Mouse (Mus musculus): ENCODE results near the gene Eda. TPM values are rescaled to one million over a fixed set of nuclear protein-coding genes. Genes with fewer than 3 reads are reported as not detected.

Gene Eda
- total RNA-seq (2017), result 0.96 and 1.1 TPM in 2 replicates

DNA sequence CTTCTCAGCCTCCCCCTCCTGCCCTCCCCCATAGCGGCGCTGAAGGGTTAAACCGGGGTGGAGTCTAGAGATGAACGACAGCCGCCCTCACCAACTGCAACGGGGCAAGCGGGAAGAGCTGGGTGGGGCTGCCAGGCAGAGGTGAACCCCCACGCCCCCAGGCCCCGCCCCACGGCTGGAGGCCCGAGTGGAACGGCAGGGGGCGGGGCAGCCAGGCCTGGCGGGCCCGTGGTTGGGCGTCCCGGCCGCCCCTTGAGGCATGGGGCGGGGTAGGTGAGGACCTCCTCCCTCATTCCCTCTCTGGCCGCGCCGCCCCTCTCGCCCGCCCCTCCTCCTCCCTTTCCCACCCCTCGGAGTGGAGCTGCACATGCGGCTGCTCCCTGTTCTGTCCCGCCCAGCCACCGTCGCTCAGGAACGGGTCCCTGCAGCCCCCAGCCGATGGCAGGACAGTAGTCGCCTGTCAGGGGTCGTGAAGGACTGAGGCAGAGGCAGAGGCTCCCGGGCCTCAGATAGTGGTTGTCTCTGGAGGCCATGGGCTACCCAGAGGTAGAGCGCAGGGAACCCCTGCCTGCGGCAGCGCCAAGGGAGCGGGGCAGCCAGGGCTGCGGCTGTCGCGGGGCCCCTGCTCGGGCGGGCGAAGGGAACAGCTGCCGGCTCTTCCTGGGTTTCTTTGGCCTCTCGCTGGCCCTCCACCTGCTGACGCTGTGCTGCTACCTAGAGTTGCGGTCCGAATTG lies at the start of gene Eda:
TSS of gene Eda (plus strand) at position 357 of the 735 bp plus-strand sequence.
- peak; percentile 88 for ATAC-seq (replicated peaks; ENCODE audit: low read depth, poor library complexity, severe bottlenecking)

DNA sequence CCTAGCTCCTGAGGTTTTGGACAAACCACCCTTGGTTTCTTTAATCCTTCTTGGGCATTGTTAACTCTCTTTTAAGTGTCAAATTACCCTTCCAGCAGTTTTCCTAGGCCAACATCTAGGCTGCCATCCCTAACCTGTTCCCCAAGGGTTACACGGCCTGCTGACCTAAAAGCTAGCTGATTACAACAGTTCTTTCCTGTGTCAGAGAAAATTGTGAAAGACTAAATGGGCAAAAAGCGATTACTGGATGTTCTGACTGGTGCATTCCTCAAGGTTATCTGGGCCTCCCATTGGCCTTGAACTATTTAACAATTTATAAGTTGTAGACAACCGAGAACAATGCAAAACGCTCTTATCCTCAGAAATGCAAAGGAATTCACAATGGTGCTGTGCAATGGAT lies 14.4 kb upstream of the Eda start:
- no peak for ATAC-seq (replicated peaks; ENCODE audit: low read depth, poor library complexity, severe bottlenecking)

DNA sequence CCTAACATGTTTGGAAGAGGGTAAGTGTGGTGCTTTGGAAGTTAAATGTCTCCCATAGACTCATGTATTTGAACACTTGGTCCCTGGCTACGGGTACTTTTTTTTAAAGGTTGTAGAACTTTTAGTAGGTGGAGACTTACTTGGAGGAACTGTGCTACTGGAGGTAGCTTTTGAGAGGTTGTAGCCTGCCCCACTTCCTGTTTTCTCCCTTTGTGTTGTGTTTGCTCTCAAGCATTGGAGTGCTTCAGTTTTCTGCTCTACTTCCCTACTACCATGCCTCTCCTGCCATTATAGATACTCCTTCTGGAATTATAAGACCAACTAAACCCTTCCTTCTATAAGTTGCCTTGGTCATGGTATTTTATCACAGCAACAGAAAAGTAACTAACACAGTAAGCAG lies 5.3 kb upstream of the Eda start:
- 0 out of 2 replicates have a peak, but pooled peaks have one; percentile 39 for ATAC-seq (replicated peaks; ENCODE audit: low read depth, poor library complexity, severe bottlenecking)

DNA sequence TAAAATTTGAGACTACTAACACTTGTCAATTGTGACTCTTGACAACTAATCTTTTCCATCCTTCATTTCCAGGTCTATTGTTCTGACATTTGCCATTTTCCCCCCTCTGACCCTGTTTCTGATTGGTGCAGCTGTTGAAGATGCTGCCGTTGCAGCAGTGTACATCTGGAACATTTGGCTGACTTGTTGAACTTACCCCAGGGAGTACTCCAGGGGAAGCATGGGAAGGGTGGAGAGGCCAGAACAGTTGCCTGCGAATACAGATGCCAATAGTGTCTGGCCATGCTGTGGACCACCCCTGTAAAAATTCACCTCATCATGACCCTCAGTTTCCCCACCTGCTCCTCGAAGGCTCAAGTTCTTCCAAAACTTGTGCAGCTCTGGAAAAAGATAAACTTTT lies 1.0 kb upstream of the Eda start:
- ATAC-seq (replicated peaks; ENCODE audit: low read depth, poor library complexity, severe bottlenecking), result no peak

DNA sequence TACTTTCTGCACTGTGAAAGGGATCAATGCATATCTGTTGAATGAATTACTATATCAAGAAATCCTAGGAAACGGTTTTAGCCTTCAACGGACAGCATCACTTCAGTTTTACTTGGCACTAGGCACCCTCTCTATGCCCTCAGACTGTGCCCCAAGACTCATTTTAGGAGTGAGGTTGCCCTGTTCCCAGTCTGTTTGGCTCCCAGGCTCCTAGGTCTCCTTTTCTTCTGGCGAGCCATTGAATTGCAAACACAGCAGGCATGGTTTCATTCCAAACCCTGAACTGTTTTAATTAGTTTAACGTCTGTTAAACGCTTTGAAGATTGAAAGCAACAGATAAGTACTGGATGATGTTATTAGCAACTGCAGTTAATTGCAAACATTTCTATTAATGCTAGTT lies 603 bp upstream of the Eda start:
- ATAC-seq (replicated peaks; ENCODE audit: low read depth, poor library complexity, severe bottlenecking), result no peak

DNA sequence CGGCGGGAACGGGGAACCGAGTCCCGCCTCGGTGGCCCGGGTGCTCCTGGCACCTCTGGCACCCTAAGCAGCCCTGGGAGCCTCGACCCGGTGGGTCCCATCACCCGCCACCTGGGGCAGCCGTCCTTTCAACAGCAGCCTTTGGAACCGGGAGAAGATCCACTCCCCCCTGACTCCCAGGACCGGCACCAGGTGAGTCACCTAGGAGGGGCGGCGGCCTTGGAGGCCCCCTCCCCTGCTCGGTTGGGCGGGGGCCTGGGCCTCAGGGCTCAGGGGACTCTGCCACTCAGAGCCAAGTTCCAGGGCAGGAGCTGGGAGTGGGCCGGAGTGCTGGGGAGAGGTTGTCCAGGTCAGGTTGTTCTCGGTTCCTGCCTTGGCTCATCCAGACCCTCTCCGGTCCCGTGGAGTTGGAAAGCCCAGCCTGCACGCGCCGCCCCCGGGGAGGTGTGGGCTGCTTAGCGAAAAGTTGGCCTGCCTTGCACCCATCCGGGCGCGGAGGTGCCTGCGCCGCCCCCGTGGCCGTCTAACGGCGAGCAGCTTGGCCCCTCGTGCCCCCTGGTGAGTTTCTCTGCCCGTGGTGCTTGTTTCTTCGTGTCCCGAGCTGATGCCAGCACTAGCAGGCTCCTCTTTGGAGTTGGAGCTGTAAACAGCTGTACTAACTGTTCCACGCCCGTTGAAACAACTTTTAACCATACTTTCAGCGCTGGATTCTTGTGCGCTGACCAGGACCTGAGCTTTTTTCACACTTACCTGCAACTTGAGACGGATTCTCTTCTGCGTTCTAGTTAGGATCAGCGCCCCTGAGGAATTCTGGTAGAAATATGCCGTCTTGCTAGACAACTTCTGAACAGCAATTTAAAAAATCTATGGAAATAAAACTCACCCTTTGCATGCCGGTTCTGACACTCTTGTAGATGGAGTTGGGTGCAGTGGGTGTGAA lies 849 bp downstream of the Eda start:
- peak; percentile 46 for ATAC-seq (replicated peaks; ENCODE audit: low read depth, poor library complexity, severe bottlenecking)

DNA sequence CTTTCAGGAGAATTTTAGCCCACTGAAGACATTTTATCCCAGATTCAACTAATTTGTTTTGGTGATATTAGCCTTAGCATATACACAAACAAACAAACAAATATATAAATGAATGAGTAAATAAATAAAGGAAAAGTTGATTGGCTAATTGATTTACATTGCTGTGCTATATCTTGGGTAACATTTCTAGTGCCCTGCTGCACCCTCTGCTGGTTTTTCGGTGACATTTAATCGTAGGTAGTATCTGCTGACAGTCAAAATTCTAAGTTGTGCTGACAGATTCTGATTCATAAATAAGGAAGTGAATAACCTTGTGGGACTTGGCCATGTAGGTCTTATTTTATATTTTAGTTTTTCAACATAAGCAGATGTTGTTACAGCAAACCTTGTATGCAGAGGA lies 2.9 kb downstream of the Eda start:
- no peak for ATAC-seq (replicated peaks; ENCODE audit: low read depth, poor library complexity, severe bottlenecking)

DNA sequence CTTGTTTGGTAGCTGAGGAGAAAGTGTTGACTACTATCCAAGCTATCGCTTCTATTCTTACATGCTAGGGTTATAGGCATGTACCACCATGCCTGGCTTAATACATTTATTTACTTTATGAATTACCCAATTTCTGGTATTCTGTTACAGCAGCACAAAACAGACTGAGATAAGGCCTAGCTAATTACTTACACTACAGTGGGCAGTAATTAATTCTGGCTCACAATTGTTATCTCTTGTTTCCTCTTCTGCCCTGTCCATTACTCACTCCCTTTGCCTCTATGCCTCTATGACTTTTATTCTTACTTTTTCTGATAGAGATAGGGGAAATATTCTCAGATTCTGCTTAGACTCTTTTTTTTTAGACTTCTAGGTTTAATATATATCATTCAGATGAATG lies 18.0 kb downstream of the Eda start:
- ATAC-seq (replicated peaks; ENCODE audit: low read depth, poor library complexity, severe bottlenecking), result no peak

DNA sequence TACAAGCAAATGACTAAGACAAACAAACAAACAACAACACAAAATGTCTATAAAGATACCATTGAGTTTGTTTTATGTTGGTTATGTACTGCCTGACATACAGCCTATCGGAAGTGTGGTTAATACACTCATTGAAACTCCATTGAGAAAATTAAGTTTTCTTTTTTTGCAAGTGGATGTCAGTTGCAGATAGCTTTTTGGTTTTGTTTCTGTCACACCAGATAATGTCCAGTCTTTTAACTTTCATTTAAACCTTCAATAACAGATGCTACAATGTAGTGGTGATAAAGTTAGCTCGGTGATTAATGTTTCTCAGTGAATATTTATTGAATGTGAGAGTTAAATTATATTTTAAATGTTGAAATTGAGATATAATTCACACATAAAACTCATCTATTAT lies 23.9 kb downstream of the Eda start:
- ATAC-seq (replicated peaks; ENCODE audit: low read depth, poor library complexity, severe bottlenecking), result no peak

DNA sequence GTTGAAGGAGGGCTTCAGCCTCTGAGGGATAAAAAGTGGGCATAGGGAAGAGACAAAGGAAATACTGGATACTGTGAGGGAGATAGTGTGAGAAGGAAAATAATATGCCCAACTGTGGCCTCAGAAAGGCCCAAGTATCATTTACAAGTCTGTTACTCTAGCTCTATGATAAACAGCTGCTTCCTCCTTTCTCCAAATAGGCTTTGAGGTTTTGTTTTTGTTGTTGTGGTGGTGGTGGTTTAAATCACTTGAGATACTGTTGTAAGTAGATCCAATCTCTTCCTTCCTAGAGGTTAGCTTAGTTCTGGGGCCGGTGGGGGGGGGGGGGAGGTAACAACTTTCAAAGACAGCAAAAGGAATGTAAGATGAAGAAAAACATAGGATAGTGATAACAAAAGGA lies 143.0 kb downstream of the Eda start:
- peak; percentile 62 for ATAC-seq (replicated peaks; ENCODE audit: low read depth, poor library complexity, severe bottlenecking)

DNA sequence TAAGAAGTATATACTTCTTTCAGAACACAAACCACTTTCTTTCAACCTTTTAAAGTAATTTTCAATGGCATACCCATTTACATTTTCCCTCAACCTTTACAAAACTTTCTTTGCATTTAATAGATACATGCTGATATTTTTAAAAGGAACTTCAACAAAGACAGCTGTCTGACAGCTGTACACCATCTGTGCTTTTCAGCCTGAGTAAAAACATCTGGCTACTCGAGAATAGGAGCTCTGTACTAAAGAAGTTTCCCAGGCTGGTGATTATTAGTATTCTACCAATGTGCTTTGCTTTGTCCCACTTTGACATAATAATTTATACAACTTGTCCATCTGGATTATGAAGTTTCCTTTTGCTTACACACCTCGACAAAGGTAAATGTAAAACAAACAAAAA lies 219.9 kb downstream of the Eda start:
- no peak for ATAC-seq (replicated peaks; ENCODE audit: low read depth, poor library complexity, severe bottlenecking)

DNA sequence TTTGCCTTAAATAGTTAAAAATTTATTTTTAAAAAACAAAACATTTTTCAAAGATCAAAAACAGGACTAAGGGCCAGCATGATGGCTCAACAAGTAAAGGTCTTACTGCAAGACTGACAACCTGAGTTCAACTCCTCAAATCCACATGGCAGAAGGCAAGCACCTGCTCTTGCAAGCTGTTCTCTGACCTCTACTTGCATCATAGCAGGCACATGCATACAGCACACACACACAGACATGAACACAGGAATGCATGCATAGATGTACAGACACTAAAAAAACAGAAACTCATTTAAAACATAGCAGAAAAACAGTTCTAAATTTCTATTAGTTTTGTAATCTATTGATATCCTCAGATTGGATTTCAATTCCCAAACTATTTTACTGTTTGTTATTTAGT lies 338.2 kb downstream of the Eda start:
- no peak for ATAC-seq (replicated peaks; ENCODE audit: low read depth, poor library complexity, severe bottlenecking)

DNA sequence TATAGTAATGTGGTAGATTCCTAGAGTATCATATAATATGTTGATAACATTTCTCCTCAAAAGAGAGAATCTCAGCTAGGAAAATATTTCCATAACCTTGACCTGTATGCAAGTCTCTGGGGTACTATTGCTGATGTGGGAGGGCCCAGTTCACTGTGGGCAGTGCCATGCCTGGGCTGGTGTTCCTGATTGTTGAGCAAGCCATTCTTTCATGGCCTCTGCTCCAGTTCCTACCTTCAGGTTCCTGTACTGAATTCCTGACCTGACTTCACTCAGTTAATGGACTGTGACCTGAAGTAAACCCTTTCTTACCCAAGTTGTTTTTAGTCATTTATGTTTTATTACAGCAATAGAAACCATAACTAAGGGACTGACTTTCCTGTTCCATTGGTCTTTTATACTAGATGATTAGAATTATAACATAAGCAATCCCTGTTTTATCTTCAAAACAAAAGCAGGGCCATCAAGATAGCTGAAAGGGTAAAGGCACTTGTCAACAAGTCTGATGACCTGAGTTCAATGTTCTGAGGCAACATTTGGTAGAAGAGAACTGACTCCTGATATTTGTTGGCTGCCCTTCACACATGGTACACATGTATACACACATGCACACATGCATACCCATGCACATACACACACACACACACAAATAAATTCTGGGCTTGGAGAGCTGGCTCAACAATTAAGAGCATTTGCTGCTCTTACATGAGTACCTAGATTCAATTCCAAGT lies 338.9 kb downstream of the Eda start:
- ATAC-seq (replicated peaks; ENCODE audit: low read depth, poor library complexity, severe bottlenecking), result no peak

DNA sequence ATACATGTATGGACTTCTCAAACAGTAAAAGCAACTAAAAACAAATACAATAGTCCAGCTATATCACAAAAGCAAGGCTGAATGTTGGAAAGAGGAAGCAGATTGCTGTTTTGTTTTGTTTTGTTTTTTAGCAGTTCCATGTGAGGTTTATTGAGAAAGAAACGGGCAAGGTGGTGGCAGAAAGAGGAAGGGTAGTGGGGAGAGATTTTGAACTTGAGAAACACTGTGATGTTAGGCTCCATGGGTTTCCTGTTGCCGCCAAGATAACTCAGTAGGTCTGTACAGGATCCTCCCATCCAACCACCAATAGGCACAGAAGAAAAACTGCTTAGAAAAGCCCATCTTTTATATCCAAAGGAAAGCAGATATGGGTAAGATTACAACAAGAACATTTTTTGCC lies 365.3 kb downstream of the Eda start:
- peak; percentile 95 for ATAC-seq (replicated peaks; ENCODE audit: low read depth, poor library complexity, severe bottlenecking)

DNA sequence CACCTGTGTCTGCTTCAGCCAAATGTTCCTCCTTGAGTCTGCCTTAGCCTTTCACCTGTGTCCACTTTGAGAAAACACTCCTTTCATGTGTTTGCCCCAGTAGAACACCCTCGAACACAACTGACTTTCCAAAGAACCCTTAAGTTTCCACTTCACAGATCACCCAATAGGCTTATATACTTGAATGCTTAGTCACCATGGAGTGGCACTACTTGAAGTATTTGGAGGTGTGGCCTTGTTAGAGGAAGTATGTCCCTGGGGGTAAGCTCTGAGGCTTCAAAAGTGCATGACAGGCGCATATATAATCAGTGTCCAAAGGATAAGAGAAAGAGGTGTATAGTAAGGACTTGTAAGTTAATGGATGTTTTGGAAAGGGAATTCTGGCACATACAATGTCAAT lies 369.0 kb downstream of the Eda start:
- no peak for ATAC-seq (replicated peaks; ENCODE audit: low read depth, poor library complexity, severe bottlenecking)

DNA sequence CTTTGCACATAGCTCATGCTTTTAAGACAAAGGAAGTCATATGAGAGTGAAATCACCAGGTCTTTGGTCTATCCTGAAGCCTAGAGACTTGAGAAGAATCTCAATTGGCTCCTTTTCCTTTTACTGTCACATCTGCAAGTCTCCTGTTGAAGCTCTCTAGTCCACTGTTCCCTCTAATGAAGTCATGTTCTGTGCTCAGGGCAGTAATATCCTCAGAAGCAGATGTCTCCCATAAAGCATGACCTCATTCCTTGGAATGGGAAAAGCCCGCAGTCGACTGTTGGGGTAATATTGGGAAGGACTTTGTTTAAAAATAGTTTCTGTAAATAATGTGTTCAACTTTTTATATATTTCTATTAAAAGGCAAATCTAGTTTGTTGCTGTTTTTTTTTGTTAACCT lies 381.6 kb downstream of the Eda start:
- no peak for ATAC-seq (replicated peaks; ENCODE audit: low read depth, poor library complexity, severe bottlenecking)

DNA sequence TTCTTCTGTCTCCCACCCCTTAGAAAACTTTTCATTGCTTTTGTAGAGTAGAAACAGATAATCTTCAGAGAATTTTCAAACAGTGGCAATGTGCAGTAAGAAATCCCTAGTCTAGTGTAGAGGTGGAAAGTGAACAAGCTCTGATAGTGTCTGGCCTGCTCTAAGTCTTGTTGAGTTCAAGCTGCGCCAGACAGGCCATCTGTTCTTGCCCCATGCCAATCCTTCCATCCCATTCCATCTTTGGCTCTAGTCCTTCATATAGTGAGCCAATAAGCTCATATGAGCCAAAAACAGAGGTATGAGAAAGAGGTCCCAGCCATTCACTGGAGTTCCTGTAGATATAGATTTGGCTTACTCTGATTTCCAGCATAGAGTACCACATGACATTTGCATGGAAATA lies 414.5 kb downstream of the Eda start:
- no peak for ATAC-seq (replicated peaks; ENCODE audit: low read depth, poor library complexity, severe bottlenecking)

DNA sequence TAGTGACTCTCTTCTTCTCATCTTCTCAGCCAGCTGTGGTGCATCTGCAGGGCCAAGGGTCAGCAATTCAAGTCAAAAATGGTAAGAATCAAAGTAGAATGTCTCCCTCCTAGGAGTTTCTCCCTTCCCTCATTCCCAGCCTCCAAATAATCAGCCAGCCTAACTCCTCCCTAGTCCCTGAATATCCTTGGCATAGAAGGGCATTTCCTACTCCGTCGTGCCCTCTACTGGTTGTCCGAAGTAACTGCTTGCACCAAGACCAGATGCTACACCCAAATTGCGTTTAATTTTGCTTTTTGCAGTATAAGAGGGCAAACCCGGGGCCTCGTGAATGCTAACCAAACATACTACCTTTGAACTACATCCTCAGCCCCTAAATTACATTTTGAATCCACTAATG lies 416.9 kb downstream of the Eda start:
- peak; percentile 63 for ATAC-seq (replicated peaks; ENCODE audit: low read depth, poor library complexity, severe bottlenecking)

DNA sequence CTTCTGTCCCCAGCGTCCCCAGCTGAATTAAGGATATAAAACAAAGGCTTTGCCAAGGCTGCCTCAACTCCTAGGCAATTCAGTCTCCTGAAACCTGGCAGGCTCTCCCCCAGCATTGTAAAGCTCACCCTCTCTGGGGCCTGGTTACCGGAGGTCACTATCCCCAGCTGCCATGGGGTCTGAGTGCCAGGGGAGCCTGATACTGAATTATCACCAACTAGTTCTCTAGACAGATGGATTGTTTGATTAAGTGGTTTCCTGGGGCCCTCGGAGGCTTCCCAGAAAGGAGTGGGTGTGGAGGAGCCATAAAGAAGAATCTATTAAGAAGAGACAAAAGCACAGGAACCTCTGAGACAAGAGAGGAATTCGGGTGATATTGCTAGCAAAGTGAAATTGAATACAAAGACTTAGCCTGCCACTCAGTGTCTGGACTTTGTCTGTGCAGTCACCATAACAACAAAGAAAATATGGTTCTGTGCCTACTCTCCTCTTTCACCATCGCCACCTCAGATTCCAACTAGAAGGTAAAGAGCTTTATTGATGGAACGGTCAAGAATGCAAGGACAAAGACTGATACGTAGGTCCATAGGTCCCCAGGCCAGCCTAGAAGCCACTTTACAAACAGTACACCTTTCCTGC lies 418.9 kb downstream of the Eda start:
- no peak for ATAC-seq (replicated peaks; ENCODE audit: low read depth, poor library complexity, severe bottlenecking)

DNA sequence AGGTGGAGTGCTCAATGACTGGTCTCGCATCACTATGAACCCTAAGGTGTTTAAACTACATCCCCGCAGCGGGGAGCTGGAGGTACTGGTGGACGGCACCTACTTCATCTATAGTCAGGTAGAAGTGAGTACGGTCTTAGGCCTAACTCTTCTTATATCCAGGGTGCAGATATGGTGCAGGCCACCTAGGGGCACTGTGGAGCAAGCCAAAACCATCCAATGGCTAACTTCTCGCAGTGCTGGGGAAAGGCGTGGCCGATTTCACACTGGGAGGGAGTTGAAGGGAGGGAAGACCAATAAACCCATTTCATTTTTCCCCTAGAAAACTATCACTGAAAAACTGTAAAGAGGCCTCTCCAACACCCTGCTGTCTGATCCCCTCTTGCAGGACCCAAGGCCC lies 419.6 kb downstream of the Eda start:
- peak; percentile 90 for ATAC-seq (replicated peaks; ENCODE audit: low read depth, poor library complexity, severe bottlenecking)

Measured in common myeloid progenitor, adult 5-6 weeks (primary cell).